Mouse (Mus musculus) heart, postnatal 10 days (tissue): ENCODE data around the gene Nxph1. TPM values are rescaled to one million over a fixed set of nuclear protein-coding genes. Genes with fewer than 3 reads are reported as not detected.

Experiments used
- DNase-seq, 2 experiments: peaks; one replicate each; pipeline ENCODE4 v3.0.0; 2021
- intact Hi-C: fragments of 180-260 bp; cut with DNase I; formaldehyde crosslinking; loops from one replicate; pipeline ENCODE4 v1.15.1; 2025
- total RNA-seq, 2 experiments: library from RNA; stranded (reverse); gene quantifications; 2 replicates each; pipeline ENCODE4 v1.2.3; 2021

Nxph1 gene
- total RNA-seq, 2 experiments from 2014 or later: not detected

DNA sequence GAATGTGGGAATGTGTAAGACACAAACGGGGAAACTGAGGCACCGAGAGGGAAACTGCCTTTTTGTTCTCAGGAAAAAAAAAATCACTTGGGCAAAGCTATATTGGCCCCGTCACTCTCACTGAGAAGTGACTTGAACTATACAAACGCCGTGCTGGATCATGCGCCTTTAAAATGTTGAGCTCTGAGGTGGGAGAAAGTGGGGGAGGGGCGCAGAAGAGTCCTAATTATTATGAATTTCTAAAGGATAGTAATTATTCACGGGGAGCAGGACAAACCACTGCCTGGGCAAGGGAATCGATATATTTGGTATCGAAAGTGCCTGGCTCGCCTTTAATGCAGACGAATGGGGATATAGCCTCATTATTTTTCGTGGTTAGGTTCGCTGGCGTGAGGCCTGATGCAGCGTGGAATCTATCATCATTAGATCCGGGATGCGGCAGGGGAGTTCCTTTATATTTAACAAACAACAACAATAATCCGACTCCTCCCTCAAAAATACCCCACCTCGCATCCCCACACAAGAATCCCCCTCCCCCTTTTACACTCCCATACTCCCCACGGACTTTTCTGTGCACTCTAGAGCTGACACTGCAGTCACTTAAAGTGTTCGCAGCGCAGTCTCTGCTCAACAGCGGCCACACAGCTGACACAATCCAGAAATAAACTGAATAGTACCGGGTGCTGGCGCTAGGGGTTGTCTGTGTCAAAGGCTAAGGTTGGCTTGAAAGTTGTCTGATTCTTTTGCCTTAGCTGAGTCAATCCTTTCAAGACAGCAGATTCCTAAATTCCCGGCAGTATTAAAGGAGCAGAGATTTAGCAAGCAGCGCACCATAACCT is 10.1 kb downstream of the Nxph1 start:
- peak; percentile 8 to 11 for DNase-seq
- intact Hi-C loops: no loop called here

DNA sequence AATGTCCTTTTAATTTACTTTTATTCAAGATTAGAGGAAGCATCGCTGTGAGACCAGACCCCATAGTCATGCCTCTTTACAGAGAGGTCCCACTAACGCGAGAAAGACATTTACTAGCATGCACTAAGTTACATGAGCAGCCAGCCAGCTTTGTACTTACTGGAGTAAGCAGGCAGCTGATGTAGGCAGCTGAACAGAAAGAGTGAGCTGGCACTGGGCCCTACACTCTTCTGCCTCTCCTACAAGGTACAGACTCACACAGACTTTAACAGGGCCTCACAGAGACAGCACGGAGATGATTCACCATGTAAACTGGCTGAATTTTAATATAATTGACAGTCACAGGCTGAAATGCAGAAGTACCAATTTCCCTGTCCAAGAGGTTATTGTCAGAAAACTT is 11.6 kb downstream of the Nxph1 start:
- DNase-seq: no peak
- intact Hi-C loops: no loop called here

DNA sequence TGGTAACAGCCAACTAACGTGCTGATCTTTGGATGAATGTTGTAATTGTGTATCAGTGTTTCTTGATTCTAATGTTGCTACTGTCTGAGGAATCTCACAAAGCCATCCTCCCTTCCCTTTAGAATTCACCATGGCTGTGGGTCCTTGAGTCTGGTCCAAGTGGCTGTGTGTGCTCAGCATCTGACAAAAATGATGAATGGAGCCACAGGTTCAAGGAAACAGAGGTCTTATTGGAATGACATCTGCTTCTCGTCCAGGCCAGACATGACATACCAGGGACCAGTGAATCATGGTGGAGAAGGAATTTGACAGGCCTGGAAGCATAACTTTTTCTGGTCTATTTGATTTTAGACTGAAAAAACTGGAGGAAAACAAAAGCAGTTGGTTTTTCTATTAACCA is 22.3 kb downstream of the Nxph1 start:
- intact Hi-C loops: no loop called here
- no peak for DNase-seq

DNA sequence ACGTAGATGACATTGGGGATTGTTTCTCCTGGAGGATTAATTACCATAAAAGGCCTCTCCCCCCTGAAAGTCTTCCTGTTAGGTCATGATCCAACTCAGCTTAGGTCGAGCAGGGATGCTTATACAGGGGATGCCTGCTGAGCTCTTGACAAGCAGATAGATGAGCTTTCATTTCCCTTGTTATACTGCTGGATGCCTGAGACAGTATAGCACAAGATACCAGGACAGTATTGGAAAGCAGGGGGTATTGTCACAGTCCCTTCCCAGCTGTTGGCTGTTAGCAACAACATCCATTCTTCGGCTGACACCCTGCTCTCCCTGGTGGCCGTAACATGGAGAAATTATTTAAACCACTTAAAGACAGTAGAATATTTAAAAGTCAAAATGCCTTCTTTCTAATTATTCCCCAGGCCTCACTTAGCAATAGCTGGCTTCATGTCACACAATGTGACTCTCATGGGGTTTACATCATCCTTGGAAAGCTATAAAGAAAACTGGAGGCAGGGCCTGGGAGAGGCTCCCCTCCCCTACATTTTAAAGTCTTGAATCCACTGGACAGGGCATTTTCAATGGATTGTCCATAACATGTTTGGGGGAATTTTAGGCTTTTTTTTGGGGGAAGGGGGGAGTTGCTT is 31.1 kb downstream of the Nxph1 start:
- intact Hi-C loops: no loop called here
- no peak for DNase-seq

- DNase-seq: peak; percentile 42 to 48
- intact Hi-C loops: no loop called here
These were observed 48.2 kb downstream of the Nxph1 start for GRCm38 (mm10) chr6:8996301-8996943.

GRCm38 (mm10) chr6:8997326-8997725 is 49.1 kb downstream of the Nxph1 start:
- intact Hi-C loops: no loop called here
- DNase-seq: no peak

GRCm38 (mm10) chr6:9002686-9003085 is 54.5 kb downstream of the Nxph1 start:
- DNase-seq: no peak
- intact Hi-C loops: no loop called here

- intact Hi-C loops: no loop called here
These were observed 78.4 kb downstream of the Nxph1 start for GRCm38 (mm10) chr6:9026631-9027030.

DNA sequence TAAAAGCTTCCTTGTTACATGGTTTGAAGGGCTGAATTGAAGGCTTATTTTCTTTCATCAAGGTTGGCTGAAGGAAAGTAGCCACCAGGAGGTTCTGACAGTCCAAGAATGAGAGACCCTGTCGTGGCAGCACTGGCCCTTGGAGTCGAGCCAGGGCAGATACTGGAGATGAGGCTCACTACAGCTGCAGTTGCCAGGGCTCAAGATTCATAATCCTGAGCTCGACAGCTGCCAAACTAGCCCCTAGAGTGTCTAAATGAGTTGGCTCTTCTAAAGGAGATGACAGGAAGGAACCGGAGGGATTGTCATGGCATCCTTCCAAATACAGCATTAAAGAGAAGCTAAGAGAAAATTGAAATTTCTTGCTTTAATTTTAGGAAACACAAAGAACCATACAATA is 78.9 kb downstream of the Nxph1 start:
- DNase-seq: peak in 1 of 2 experiments; percentile 0
- intact Hi-C loops: no loop called here

More at GRCm38 (mm10) chr6:9026631-9027030, 78.4 kb downstream of the Nxph1 start:
- no peak for DNase-seq

- no peak for DNase-seq
- intact Hi-C loops: no loop called here
These were observed 80.3 kb downstream of the Nxph1 start for GRCm38 (mm10) chr6:9028501-9028900.

DNA sequence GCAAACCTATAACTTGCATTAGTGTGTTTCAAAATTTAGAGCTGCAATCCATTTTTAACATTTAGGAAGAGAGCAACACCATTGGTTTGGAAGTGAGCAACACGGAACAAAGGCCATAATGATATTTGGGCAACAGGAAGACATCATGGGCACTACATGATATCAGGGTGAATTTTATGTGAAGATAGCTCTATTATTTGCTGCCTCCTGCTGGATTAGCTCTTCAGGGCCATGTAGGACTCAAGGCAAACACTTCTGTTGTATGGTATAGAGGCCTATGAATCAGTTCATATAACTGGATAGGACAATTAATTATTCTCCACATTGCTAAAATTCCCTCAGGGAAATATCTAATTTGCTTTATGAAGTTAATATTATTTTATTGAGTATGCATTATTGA is 91.1 kb downstream of the Nxph1 start:
- DNase-seq: no peak

GRCm38 (mm10) chr6:9040991-9041390 is 92.8 kb downstream of the Nxph1 start:
- intact Hi-C loops: no loop called here
- no peak for DNase-seq

More for the DNA sequence above, 91.1 kb downstream of the Nxph1 start:
- intact Hi-C loops: no loop called here

DNA sequence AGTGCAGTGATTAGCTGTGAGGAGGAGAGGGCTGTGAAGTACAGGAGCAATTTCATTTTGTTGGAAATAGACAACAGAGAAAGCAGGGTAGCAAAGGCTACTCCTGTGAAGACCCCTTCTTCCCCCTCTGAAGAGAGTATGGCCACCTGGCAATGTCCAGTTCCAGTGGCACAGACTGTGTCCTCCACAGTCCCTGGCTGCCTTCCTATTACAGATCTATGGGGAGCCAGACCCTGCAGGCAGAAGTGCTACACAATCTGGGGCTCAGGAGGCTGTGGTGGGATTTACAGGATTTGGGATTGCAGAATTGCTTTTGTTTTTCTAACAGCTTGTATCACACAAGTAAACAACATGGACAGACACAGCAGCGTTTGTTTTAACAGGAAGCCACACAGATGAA is 94.2 kb downstream of the Nxph1 start:
- no peak for DNase-seq
- intact Hi-C loops: no loop called here

GRCm38 (mm10) chr6:9046815-9047214 is 98.6 kb downstream of the Nxph1 start:
- no peak for DNase-seq

DNA sequence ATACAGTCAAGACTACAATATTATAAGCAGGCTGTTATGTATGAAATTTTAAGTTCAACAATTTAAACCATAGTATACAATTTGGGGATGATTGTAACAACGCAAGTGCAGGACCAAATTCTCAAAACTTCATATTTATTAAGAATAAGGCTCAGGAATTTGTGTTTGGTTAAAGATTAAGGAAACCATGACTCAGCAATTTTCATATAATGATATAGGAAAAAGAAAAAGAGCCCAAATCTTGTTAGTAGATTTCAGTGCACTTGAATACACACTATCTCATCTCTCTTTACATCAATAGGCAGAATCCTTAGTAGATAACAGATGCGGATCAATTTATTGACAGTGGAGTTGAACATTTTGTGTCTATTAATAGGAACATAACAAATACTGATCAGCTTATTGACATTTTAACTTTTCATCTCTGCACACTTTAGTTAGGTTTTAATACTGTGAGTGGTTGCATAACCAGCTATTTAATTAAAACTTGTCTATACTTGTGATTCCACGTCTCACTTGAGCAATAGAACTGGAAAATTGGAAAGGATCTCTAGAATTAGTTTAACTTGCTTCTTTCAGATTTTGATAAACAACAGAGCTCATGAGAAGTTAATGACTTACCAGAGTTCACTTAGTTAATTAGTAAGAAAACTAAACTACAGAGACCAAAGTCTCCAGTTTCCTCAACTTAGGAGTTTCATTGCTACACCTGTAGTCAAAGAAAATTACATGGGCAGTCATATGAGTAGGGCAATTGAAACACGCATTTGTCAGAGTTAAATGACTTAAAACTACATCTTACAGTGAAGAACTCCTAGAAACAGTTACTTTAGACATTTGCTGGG is 113.3 kb downstream of the Nxph1 start:
- intact Hi-C loops: no loop called here
- DNase-seq: no peak

More at GRCm38 (mm10) chr6:9046815-9047214, 98.6 kb downstream of the Nxph1 start:
- intact Hi-C loops: no loop called here

- no peak for DNase-seq
- intact Hi-C loops: no loop called here
These were observed 118.2 kb downstream of the Nxph1 start for GRCm38 (mm10) chr6:9066435-9066834.

GRCm38 (mm10) chr6:9069913-9070312 is 121.7 kb downstream of the Nxph1 start:
- intact Hi-C loops: no loop called here

DNA sequence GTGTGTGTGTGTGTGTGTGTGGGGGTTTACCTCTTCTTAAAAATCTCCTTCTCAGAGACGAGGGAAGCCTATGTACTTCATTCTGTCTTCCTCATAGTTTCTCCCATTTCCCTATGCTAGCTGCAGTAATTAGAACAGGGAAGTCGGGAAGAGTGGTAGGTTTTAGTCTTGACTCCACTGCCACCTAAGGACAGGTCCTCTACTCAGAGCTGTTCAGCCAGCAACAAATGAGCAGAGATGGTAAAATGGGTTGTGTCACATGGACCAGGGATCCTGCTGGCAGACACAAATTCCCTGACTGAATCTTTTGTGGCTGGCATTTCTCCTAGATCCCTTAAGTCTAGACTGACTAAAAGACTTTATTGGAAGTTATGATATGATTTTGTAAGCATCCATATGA is 128.2 kb downstream of the Nxph1 start:
- intact Hi-C loops: no loop called here

More at GRCm38 (mm10) chr6:9069913-9070312, 121.7 kb downstream of the Nxph1 start:
- no peak for DNase-seq

GRCm38 (mm10) chr6:9077793-9078689 is 129.8 kb downstream of the Nxph1 start:
- peak; percentile 6 to 9 for DNase-seq
- intact Hi-C loops: no loop called here

More for the DNA sequence above, 128.2 kb downstream of the Nxph1 start:
- no peak for DNase-seq

- no peak for DNase-seq
- intact Hi-C loops: no loop called here
These were observed 135.6 kb downstream of the Nxph1 start for GRCm38 (mm10) chr6:9083851-9084250.
